Mouse (Mus musculus) gastrocnemius, adult 18-20 months (tissue): ENCODE measurements around the gene Olfr1356. TPM values are rescaled to one million over a fixed set of nuclear protein-coding genes. Genes with fewer than 3 reads are reported as not detected.
"Not testable (repeated sequence)": the region's sequence is repeated elsewhere in the genome, so short reads cannot be mapped to it uniquely, and the experiment has no call there.

Experiments
- DNase-seq: peaks from one replicate; pipeline ENCODE4 v3.0.0; 2021; ENCODE audit warnings: low spot score
- long read RNA-seq, 2 experiments: library from polyadenylated mRNA; stranded (forward); transcript quantifications; one replicate each; pipeline ENCODE4 v2.0.0; 2021
- total RNA-seq, 2 experiments: library from RNA; stranded (reverse); gene quantifications; 2 replicates each; pipeline ENCODE4 v1.2.3; 2021

Olfr1356 gene
- not detected for total RNA-seq
- long read RNA-seq, experiment 1: 0 reads
- long read RNA-seq, experiment 2: 0 reads

- no peak for DNase-seq
These were observed at the start of gene Olfr1356 for GRCm38 (mm10) chr10:78852066-78852465. Olfr1356 (minus strand) TSS chr10:78852166.

GRCm38 (mm10) chr10:78875240-78875639 is 23.3 kb upstream of the Olfr1356 start, which contains the start of gene Olfr1355:
Olfr1355 (plus strand) TSS chr10:78875540.
- no peak for DNase-seq

GRCm38 (mm10) chr10:78840456-78840855 is 11.5 kb downstream of the Olfr1356 start:
- DNase-seq: not testable (repeated sequence)

- no peak for DNase-seq
These were observed 39.5 kb downstream of the Olfr1356 start for GRCm38 (mm10) chr10:78812358-78813060.

- no peak for DNase-seq
These were observed 50.5 kb downstream of the Olfr1356 start for GRCm38 (mm10) chr10:78801449-78801848.

Other genes starting within 250 kb of the Olfr1356 start
- gene Olfr1357, start 234.1 kb downstream of the Olfr1356 start, total RNA-seq: not detected
- gene Casp14, start 133.9 kb downstream of the Olfr1356 start, total RNA-seq: not detected
- gene Ccdc105, start 99.1 kb downstream of the Olfr1356 start, total RNA-seq: not detected
- gene Slc1a6, start 71.7 kb downstream of the Olfr1356 start, total RNA-seq: not detected
- gene Olfr1355, start 23.4 kb upstream of the Olfr1356 start, total RNA-seq: not detected
- gene Olfr1354, start 61.0 kb upstream of the Olfr1356 start, total RNA-seq: not detected
- not detected for gene Olfr8, start 98.5 kb upstream of the Olfr1356 start, total RNA-seq
- gene Olfr1353, start 111.1 kb upstream of the Olfr1356 start, total RNA-seq: not detected
- not detected for gene Olfr1352, start 128.9 kb upstream of the Olfr1356 start, total RNA-seq
- gene Olfr1351, start 160.3 kb upstream of the Olfr1356 start, total RNA-seq: not detected
- not detected for gene Olfr57, start 176.6 kb upstream of the Olfr1356 start, total RNA-seq
- gene 2610008E11Rik, start 245.4 kb upstream of the Olfr1356 start, total RNA-seq: 1 to 10 TPM; 8.9 to 9.1 TPM